Mouse (Mus musculus) forebrain, embryonic 15.5 days (tissue): ENCODE results near the gene Hist1h4c. TPM values are rescaled to one million over a fixed set of nuclear protein-coding genes. Genes with fewer than 3 reads are reported as not detected.
"Not testable (repeated sequence)": the region's sequence is repeated elsewhere in the genome, so short reads cannot be mapped to it uniquely, and the experiment has no call there.

Experiments used
- ATAC-seq: fragments of 200-750 bp; cut with Nextera tagmentation; replicated peaks from 2 replicates; pipeline ENCODE4 v1.8.0; 2017; ENCODE audit warnings: mild to moderate bottlenecking, moderate TSS enrichment, moderate library complexity
- H3K27ac ChIP-seq: fragments of 300-500 bp; sonication (generic); replicated peaks from 2 replicates; pipeline ENCODE4 v1.5.1; 2015; ENCODE audit warnings: mild to moderate bottlenecking, inconsistent platforms
- H3K27me3 ChIP-seq: fragments of 300-500 bp; sonication (generic); 2 replicates; pipeline ENCODE4 v1.6.1; 2015; ENCODE audit warnings: inconsistent platforms
- H3K36me3 ChIP-seq: fragments of 300-500 bp; sonication (generic); 2 replicates; pipeline ENCODE4 v1.6.1; 2015; ENCODE audit warnings: mild to moderate bottlenecking, inconsistent platforms
- H3K4me1 ChIP-seq: fragments of 300-500 bp; sonication (generic); 2 replicates; pipeline ENCODE4 v1.6.1; 2015; ENCODE audit warnings: inconsistent platforms
- H3K4me2 ChIP-seq: fragments of 300-500 bp; sonication (generic); replicated peaks from 2 replicates; pipeline ENCODE4 v1.6.1; 2015; ENCODE audit warnings: mild to moderate bottlenecking, inconsistent platforms
- H3K4me3 ChIP-seq: fragments of 300-500 bp; sonication (generic); 2 replicates; pipeline ENCODE4 v1.5.1; 2015; ENCODE audit warnings: mild to moderate bottlenecking, inconsistent platforms
- H3K9ac ChIP-seq: fragments of 300-500 bp; sonication (generic); replicated peaks from 2 replicates; pipeline ENCODE4 v1.6.1; 2015; ENCODE audit warnings: mild to moderate bottlenecking, inconsistent platforms
- H3K9me3 ChIP-seq: fragments of 300-500 bp; sonication (generic); 2 replicates; pipeline ENCODE4 v1.6.1; 2016; ENCODE audit warnings: inconsistent platforms
- WGBS: fragments of 180-500 bp; shearing (Covaris S2); methylation state at CpG from one replicate; pipeline ENCODE4 v1.1.7; 2015; ENCODE audit warnings: mixed read lengths; 5-methylcytosine and 5-hydroxymethylcytosine counted together
- polyA plus RNA-seq: library from polyadenylated mRNA; unstranded; fragments of >200 nt; fragmentation: Nextera tagmentation; extraction: Ambion mirVana; gene quantifications from 2 replicates; pipeline ENCODE4 v1.2.1, GENCODE M21; 2015

The Hist1h4c gene
- polyA plus RNA-seq, 1 experiment from 2014 or later, result 4.4 TPM

DNA sequence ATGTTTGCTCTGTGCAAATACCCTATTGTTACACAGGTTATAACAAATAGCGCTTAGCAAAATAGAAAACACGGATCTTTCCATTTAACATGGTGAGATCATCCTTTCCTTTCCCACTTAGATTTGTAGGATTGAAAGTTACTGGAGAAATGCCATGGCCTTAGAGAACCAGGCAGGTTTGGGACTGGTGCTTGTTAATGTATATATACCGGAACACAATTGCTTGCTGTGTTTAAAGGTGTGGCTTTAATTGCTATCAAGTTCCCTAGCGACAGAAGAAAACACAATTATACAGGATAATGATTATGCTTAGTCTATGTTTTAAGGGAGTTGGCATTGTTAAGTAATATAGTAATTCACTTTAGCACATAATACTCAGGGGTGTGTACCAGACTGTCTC is 11.1 kb downstream of the Hist1h4c start:
- no peaks in the 10 kb centered on the region for H3K36me3 ChIP-seq
- no peaks in the 10 kb centered on the region for H3K9me3 ChIP-seq
- H3K4me3 ChIP-seq, result no peak overlapping the region
- peaks cover 29% of the 10 kb centered on the region for H3K4me1 ChIP-seq
- no peaks in the 10 kb centered on the region for H3K27me3 ChIP-seq
- no peak overlapping the region for H3K27ac ChIP-seq
- no peak for ATAC-seq
- H3K4me2 ChIP-seq, result no peak overlapping the region
- 77% methylated on average over 4 of the region's 4 CpGs for WGBS
- no peak overlapping the region for H3K9ac ChIP-seq

DNA sequence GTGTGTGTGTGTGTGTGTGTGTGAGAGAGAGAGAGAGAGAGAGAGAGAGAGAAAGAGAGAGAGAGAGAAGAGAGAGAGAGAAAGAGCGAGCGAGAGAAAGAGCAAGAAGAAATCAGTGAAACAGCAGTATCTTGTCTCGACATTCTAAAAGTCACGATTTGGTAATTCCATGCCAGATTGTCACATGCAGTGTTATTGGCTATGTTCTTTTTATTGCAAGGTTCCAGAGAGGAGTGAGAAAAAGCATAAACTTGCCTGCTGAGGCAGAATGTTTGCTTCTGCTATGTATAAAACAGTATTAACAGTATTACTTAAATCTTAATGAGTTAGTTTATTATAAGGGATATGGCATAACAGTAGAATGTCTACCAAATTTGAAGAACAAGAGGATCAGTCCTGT is 12.3 kb downstream of the Hist1h4c start:
- Histone ChIP-seq H3K4me1 (peaks cover 29% of the 10 kb centered on the region), H3K4me3 (peak overlapping the region; percentile 53), H3K9me3 (no peaks in the 10 kb centered on the region), H3K9ac (peak overlapping the region; percentile 71), H3K36me3 (no peaks in the 10 kb centered on the region), H3K27ac (peak overlapping the region; percentile 98), H3K27me3 (no peaks in the 10 kb centered on the region), H3K4me2 (peak overlapping the region; percentile 77)
- 29% methylated on average over 4 of the region's 4 CpGs for WGBS
- no peak for ATAC-seq

GRCm38 (mm10) chr13:23685121-23685861 is 13.0 kb downstream of the Hist1h4c start:
- Histone ChIP-seq H3K9me3 (no peaks in the 10 kb centered on the region), H3K4me1 (peaks cover 29% of the 10 kb centered on the region), H3K27me3 (no peaks in the 10 kb centered on the region), H3K36me3 (no peaks in the 10 kb centered on the region), H3K4me3 (peak overlapping the region; percentile 53), H3K4me2 (peak overlapping the region; percentile 77), H3K27ac (peak overlapping the region; percentile 98), H3K9ac (peak overlapping the region; percentile 71)
- ATAC-seq, result no peak
- 3% methylated on average over 15 of the region's 15 CpGs for WGBS

DNA sequence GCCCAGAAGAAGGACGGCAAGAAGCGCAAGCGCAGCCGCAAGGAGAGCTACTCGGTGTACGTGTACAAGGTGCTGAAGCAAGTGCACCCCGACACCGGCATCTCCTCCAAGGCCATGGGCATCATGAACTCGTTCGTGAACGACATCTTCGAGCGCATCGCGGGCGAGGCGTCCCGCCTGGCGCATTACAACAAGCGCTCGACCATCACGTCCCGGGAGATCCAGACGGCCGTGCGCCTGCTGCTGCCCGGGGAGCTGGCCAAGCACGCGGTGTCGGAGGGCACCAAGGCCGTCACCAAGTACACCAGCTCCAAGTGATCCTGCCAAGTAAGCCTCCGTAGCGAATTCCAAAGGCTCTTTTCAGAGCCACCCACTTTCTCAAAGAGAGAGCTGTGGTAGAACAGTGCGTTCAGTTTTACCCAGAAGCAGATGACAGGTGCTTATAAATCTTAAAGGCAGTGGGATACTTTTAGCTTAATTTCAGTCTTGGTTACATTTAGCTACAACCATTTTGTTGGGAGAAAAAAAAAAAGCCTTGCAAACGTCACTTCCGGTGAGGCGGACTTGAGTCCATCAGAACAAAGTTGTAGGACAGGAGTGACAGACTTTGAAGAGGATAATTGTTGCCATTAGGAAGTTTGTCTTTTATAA is 13.8 kb downstream of the Hist1h4c start:
- peak; percentile 32 for ATAC-seq
- H3K36me3 ChIP-seq, H3K9me3 ChIP-seq, H3K27me3 ChIP-seq: not testable (repeated sequence)
- peak overlapping the region; percentile 77 for H3K4me2 ChIP-seq
- peaks cover 29% of the 10 kb centered on the region for H3K4me1 ChIP-seq
- 1% methylated on average over 21 of the region's 37 CpGs for WGBS
- H3K9ac ChIP-seq, result peak overlapping the region; percentile 71
- H3K27ac ChIP-seq, result peak overlapping the region; percentile 98
- H3K4me3 ChIP-seq, result peak overlapping the region; percentile 53

DNA sequence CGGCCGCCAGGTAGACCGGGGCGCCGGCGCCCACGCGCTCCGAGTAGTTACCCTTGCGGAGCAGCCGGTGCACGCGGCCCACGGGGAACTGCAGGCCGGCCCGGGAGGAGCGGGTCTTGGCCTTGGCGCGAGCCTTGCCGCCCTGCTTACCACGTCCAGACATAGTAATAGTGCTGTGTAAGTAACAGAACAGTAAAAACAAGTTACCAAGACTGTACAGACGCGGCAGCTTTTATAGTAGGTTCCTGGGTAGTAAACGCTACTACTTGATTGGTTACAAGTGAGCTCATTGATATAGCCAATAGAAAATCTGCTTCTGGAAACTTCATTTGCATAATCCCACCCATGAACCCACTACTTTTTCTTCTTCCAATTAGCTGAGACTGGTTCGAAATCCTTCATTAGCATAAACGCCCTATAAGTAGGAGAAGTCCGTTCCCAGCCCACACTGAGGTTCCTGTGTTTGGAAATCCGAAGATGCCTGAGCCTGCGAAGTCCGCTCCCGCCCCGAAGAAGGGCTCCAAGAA is 14.4 kb downstream of the Hist1h4c start, which contains the start of the genes Hist1h2ac and Hist1h2bc:
TSS of gene Hist1h2ac (minus strand) at position 194 of the 527 bp plus-strand sequence.
TSS of gene Hist1h2bc (plus strand) at position 445 of the 527 bp plus-strand sequence.
- WGBS, result 0% methylated on average over 32 of the region's 32 CpGs
- H3K4me2 ChIP-seq, result peak within 1 kb of the TSS; percentile 77
- H3K9ac ChIP-seq, result peak within 1 kb of the TSS; percentile 71
- peak; percentile 99 for ATAC-seq
- H3K4me3 ChIP-seq, result peak within 1 kb of the TSS; percentile 53
- no peaks in the 10 kb centered on the region for H3K36me3 ChIP-seq
- H3K27me3 ChIP-seq, result no peaks in the 10 kb centered on the region
- H3K9me3 ChIP-seq, result no peaks in the 10 kb centered on the region
- peak within 1 kb of the TSS; percentile 98 for H3K27ac ChIP-seq
- H3K4me1 ChIP-seq, result peaks cover 29% of the 10 kb centered on the region

DNA sequence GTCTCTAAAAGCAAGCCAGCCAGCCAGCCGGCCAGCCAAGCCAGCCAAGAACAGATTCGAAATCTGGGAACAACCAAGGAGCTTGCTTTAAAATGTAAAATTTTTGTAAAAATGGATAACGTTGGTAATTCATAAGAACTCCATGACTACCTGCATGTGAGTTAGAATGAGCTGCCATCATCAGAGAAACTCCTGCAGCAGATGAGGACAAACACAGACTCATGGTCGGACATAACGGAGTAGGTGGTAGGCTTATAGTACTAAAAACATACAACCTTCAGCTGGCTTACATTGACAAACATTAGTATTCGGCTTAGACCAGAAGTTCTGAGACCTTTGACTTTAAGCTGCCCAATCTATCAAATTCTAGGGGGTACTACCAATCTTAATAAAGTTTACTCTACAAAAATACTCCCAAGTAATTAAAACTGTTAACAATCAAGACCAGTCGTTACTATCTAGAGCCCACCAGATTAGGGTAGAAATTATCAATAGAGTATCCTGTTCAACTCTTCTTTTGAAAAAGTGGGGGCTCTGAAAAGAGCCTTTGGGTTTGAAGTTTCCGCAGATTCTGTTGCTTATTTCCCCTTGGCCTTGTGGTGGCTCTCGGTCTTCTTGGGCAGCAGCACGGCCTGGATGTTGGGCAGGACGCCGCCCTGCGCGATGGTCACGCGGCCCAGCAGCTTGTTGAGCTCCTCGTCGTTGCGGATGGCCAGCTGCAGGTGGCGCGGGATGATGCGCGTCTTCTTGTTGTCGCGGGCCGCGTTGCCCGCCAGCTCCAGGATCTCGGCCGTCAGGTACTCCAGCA is 15.1 kb downstream of the Hist1h4c start:
- peak; percentile 1; the same call in 1 of the 2 replicates for ATAC-seq
- H3K9ac ChIP-seq, result peak overlapping the region; percentile 50
- 7% methylated on average over 15 of the region's 30 CpGs for WGBS
- H3K4me2 ChIP-seq, result peak overlapping the region; percentile 63
- H3K4me3 ChIP-seq, result peak overlapping the region; percentile 53
- H3K36me3 ChIP-seq, H3K27me3 ChIP-seq, H3K9me3 ChIP-seq: not testable (repeated sequence)
- H3K4me1 ChIP-seq, result peaks cover 29% of the 10 kb centered on the region
- H3K27ac ChIP-seq, result peak overlapping the region; percentile 98

GRCm38 (mm10) chr13:23682623-23682946 is 15.7 kb downstream of the Hist1h4c start:
- Histone ChIP-seq H3K9me3 (no peaks in the 10 kb centered on the region), H3K4me1 (peaks cover 29% of the 10 kb centered on the region), H3K9ac (peak overlapping the region; percentile 50; the same call in 1 of the 2 replicates), H3K27ac (peak overlapping the region; percentile 98), H3K4me3 (peak overlapping the region; percentile 53), H3K36me3 (no peaks in the 10 kb centered on the region), H3K27me3 (no peaks in the 10 kb centered on the region), H3K4me2 (peak overlapping the region; percentile 63)
- WGBS, result 40% methylated on average over 1 of the region's 1 CpGs
- no peak for ATAC-seq

- Histone ChIP-seq H3K27me3 (no peaks in the 10 kb centered on the region), H3K9me3 (no peaks in the 10 kb centered on the region), H3K4me1 (peaks cover 25% of the 10 kb centered on the region), H3K4me3 (no peak overlapping the region), H3K4me2 (0 out of 2 replicates have a peak overlapping the region, but pooled peaks have one; percentile 63), H3K36me3 (no peaks in the 10 kb centered on the region), H3K27ac (peak overlapping the region; percentile 98; the same call in 1 of the 2 replicates), H3K9ac (no peak overlapping the region)
- no peak for ATAC-seq
- 87% methylated on average over 6 of the region's 6 CpGs for WGBS
These were observed 16.2 kb downstream of the Hist1h4c start for GRCm38 (mm10) chr13:23681990-23682582.

- Histone ChIP-seq H3K36me3 (no peaks in the 10 kb centered on the region), H3K4me1 (no peaks in the 10 kb centered on the region), H3K27ac (no peak overlapping the region), H3K4me3 (no peak overlapping the region), H3K9ac (no peak overlapping the region), H3K27me3 (no peaks in the 10 kb centered on the region), H3K9me3 (no peaks in the 10 kb centered on the region), H3K4me2 (no peak overlapping the region)
- 71% methylated on average over 3 of the region's 3 CpGs for WGBS
- no peak for ATAC-seq
These were observed 35.7 kb downstream of the Hist1h4c start for GRCm38 (mm10) chr13:23662536-23662935.

DNA sequence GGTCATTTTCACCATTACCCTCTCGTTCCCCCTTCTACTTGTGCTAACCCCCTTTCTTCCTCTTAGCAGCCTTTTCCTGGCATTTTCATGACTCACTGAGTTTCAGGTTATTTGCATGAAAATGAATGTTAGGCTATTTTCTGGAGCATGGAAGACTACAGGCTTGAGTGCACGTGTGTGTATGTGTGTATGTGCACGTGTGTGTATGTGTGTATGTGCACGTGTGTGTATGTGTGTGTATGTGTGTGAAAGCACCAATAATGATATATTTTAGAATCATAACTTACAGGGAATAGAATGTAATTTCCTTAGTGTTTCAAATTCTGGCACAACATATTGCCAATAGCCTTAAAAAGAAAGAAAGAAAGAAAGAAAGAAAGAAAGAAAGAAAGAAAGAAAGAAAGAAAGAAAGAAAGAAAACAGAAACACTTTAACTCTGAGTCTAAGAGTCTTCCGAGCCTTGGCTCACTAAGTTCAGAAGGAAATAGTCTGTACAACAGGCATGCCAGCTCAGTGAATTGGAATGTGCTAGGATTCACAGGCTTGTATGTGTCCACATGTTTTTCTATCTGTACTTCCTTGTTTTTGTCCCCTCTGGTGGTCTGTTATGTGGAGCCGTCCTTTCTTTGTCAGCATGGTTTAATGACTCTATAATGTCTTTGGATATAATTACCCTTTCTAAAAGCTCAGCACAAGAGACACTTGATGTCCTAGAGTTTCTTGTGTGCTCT is 38.5 kb downstream of the Hist1h4c start:
- no peaks in the 10 kb centered on the region for H3K4me1 ChIP-seq
- ATAC-seq, result no peak
- no peak overlapping the region for H3K4me3 ChIP-seq
- H3K9me3 ChIP-seq, result no peaks in the 10 kb centered on the region
- H3K27ac ChIP-seq, result no peak overlapping the region
- no peak overlapping the region for H3K4me2 ChIP-seq
- no peaks in the 10 kb centered on the region for H3K36me3 ChIP-seq
- H3K27me3 ChIP-seq, result no peaks in the 10 kb centered on the region
- 60% methylated on average over 6 of the region's 6 CpGs for WGBS
- no peak overlapping the region for H3K9ac ChIP-seq
